Mouse (Mus musculus) liver, embryonic 14.5 days (tissue): ENCODE measurements at regions not wholly inside any gene's neighbourhood (a gene's known extent, or its start where the extent isn't known, plus 50 kb on each side); places are given as distances from the start of the nearest gene placed in this dataset.

Experiments used
- ATAC-seq: fragments of 200-750 bp; cut with Nextera tagmentation; 2 replicates; pipeline ENCODE4 v1.8.0; 2017; ENCODE audit warnings: moderate number of reproducible peaks, mild to moderate bottlenecking, moderate library complexity; ENCODE audit not compliant: insufficient read depth
- DNase-seq, 3 experiments: peaks; one replicate each; pipeline ENCODE4 v3.0.0-alpha.2; 2012 to 2013; ENCODE audit warnings: low read depth in 3 of 3, low spot score in 3 of 3
- H3K27ac ChIP-seq: fragments of 300-500 bp; sonication (generic); 2 replicates; pipeline ENCODE4 v1.5.1; 2014; ENCODE audit warnings: moderate library complexity, mild to moderate bottlenecking, control low read depth, inconsistent platforms
- H3K27me3 ChIP-seq: fragments of 300-500 bp; sonication (generic); 2 replicates; pipeline ENCODE4 v1.6.1; 2014; ENCODE audit warnings: mild to moderate bottlenecking, low read length, moderate library complexity; ENCODE audit not compliant: control insufficient read depth, insufficient read depth
- H3K36me3 ChIP-seq: fragments of 300-500 bp; sonication (generic); replicated peaks from 2 replicates; pipeline ENCODE4 v1.6.1; 2014; ENCODE audit warnings: low read depth; ENCODE audit not compliant: control insufficient read depth, insufficient read depth
- H3K4me1 ChIP-seq, 2 experiments: fragments of 200-500 bp in 1 of 2; fragments of 300-500 bp in 1 of 2; sonication (generic) in 1 of 2; replicated peaks; 2 replicates each; pipeline ENCODE4 v1.6.1; 2012 to 2014; ENCODE audit warnings: antibody characterized with exemption in 1 of 2, inconsistent platforms in 1 of 2, low read length in 1 of 2; ENCODE audit not compliant: control insufficient read depth in 2 of 2, insufficient read depth in 2 of 2
- H3K4me2 ChIP-seq: fragments of 300-500 bp; sonication (generic); 2 replicates; pipeline ENCODE4 v1.6.1; 2014; ENCODE audit warnings: low read depth, mild to moderate bottlenecking, control low read depth, moderate library complexity
- H3K4me3 ChIP-seq, 2 experiments: fragments of 200-500 bp in 1 of 2; fragments of 300-500 bp in 1 of 2; sonication (generic) in 1 of 2; 2 replicates each; pipeline ENCODE4 v1.5.1; 2012 to 2014; ENCODE audit warnings: low read depth in 2 of 2, low read length in 2 of 2, mild to moderate bottlenecking in 2 of 2, control low read depth in 1 of 2, inconsistent platforms in 1 of 2, moderate library complexity in 1 of 2; ENCODE audit not compliant: insufficient read depth in 1 of 2
- H3K9ac ChIP-seq: fragments of 300-500 bp; sonication (generic); replicated peaks from 2 replicates; pipeline ENCODE4 v1.6.1; 2014; ENCODE audit warnings: mild to moderate bottlenecking, control low read depth, moderate library complexity
- H3K9me3 ChIP-seq: fragments of 300-500 bp; sonication (generic); 2 replicates; pipeline ENCODE4 v1.6.1; 2016; ENCODE audit warnings: low read length, mixed read lengths; ENCODE audit not compliant: control insufficient read depth
- CTCF ChIP-seq: IDR thresholded peaks from 2 replicates; pipeline ENCODE4 v1.5.1; 2016; ENCODE audit warnings: antibody characterized with exemption, low read depth, control low read depth
- EP300 ChIP-seq: IDR thresholded peaks from 2 replicates; pipeline ENCODE4 v1.6.1; 2016; ENCODE audit warnings: antibody characterized with exemption, low read depth
- WGBS: fragments of 180-500 bp; shearing (Covaris S2); extraction: QIAGEN DNeasy Blood & Tissue Kit; methylation state at CpG from one replicate; pipeline ENCODE4 v1.1.7; 2014; ENCODE audit not compliant: insufficient replicate concordance; 5-methylcytosine and 5-hydroxymethylcytosine counted together

DNA sequence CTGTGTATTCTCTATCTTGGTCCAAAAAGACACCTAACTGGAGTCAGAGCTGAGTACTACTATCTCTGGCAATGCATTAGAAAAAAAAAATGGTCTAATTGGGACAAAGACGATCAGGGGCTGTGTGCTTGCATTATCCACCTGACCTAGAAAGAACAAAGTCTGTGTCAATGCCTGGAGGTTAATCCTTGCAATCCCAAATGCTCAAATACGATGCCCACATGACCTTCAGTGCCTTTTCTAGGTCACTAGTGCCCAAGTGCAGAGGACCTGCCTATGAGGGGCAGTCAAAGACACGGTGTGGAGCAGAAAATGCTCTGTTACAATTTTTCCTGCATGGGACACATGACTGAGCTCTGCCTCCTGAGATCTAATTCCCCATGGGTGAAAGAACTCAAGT lies 164.0 kb downstream of the Cd83 start:
- Histone ChIP-seq H3K27ac (no peak overlapping the region), H3K9me3 (no peaks in the 10 kb centered on the region), H3K4me3 (no peak overlapping the region), H3K27me3 (no peaks in the 10 kb centered on the region), H3K4me1 (no peaks in the 10 kb centered on the region), H3K36me3 (no peaks in the 10 kb centered on the region), H3K4me2 (no peak overlapping the region), H3K9ac (no peak overlapping the region)
- DNase-seq (no peak), ATAC-seq (no peak)
- TF ChIP-seq CTCF = no peak
- no peak for TF ChIP-seq EP300
- 54% methylated on average over 3 of the region's 3 CpGs for WGBS

DNA sequence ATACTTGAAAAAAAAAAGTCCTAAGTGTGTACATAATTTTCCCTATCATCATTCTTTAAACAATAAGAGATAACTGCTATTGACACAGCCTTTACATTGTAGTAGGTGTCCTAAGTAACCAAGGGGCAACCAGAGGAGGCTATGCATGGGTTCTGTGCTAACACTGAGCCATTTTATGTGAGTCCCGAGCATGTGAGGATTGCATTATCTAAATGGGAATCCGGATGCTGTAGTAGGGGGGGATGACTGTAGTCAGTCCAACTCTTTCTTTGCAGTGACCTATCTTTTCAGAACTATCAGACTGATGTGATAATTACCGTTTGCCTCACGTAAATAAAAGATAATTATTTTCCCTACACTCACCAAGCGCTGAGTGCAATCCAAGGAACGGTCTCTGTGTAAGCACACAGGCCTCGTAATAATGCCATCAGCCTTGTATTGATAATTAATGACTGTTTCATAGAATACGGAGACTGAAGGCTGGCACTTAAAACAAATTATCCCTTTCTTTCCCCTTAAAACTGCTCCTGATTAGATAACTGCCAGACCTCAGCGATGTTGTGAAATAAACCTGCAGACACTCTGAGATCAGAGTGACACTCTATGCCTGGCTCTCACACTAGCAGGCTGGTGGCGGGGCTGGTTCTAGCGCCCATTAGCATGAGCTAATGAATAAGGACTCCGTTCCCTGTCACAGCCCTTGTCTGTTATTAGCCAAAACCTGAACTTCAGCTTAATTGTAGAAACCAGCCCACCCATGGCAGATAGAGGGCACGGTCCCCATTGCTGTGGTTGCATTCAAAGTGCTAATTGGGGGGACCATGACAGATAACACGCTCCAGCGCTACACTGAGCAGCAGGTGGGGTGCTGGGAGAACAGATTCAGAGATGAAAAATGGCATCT lies 165.4 kb downstream of the Cd83 start:
- ATAC-seq = no peak
- Histone ChIP-seq H3K27ac (no peak overlapping the region), H3K36me3 (no peaks in the 10 kb centered on the region), H3K4me3 (no peak overlapping the region), H3K9ac (no peak overlapping the region), H3K9me3 (no peaks in the 10 kb centered on the region), H3K4me1 (0 out of 4 replicates have a peak, but pooled peaks cover 0 to 3% of the 10 kb centered on the region in 2 experiments), H3K4me2 (no peak overlapping the region), H3K27me3 (no peaks in the 10 kb centered on the region)
- no peak for TF ChIP-seq EP300
- no peak for TF ChIP-seq CTCF
- no peak for DNase-seq
- 57% methylated on average over 15 of the region's 15 CpGs for WGBS

DNA sequence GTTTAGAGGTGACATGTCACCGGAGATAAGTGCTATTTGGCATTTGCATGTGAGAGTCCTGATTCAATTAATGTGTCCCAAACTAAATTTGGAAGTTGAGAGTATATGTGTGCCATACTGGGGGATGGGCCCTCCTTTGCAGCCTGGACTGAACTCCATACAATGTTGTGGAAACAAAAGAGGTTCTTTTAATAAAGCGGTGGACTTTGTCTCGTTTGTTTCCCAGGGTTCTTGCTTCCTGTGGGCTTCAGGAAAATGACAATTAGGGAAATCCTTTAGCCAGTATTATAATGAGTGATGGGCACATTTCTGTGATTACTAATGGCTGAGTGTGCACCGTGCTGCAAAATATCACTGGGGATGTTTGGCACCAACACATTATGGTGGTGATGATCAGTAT lies 167.9 kb downstream of the Cd83 start:
- 23% methylated on average over 4 of the region's 4 CpGs for whole genome bisulfite sequencing
- no peak overlapping the region for H3K9ac ChIP-seq
- H3K4me1 ChIP-seq = 0 out of 4 replicates have a peak, but pooled peaks cover 0 to 3% of the 10 kb centered on the region in 2 experiments
- no peak overlapping the region for H3K4me2 ChIP-seq
- TF ChIP-seq EP300 (no peak), CTCF (no peak)
- H3K36me3 ChIP-seq = no peaks in the 10 kb centered on the region
- ATAC-seq (no peak), DNase-seq (no peak)
- no peak overlapping the region for H3K4me3 ChIP-seq
- H3K9me3 ChIP-seq = no peaks in the 10 kb centered on the region
- H3K27ac ChIP-seq = no peak overlapping the region
- no peaks in the 10 kb centered on the region for H3K27me3 ChIP-seq

DNA sequence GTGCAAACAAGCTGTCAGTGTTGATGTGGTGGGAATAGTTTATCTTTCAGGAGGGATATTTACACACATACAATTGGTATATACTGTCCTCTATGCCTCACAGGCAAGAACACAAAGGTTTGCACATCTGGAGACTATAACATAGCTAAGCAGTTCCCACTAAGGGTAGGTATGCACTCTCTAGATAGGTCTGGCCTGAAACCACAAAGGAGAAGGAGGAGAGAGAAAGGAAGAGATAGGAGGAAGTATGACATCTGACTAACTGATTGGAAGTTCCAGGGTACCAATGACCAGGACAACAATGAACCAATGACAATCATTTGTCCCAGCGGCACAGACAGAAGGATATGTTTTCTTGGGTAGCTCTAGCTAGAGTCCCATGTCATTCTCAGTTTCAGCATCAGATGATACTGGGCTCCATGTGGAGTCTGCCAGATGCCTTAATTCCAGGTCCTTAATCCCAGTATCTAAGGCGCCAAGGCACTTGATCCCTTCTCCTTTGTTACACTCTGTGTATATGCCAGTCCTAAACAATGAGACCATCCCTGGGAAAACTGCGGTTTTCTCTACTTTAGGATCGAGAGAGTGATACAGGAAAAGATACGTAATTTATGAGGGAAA lies 168.5 kb downstream of the Cd83 start:
- Histone ChIP-seq H3K9me3 (no peaks in the 10 kb centered on the region), H3K27me3 (no peaks in the 10 kb centered on the region), H3K36me3 (no peaks in the 10 kb centered on the region), H3K4me3 (no peak overlapping the region), H3K4me1 (0 out of 4 replicates have a peak, but pooled peaks cover 0 to 3% of the 10 kb centered on the region in 2 experiments), H3K9ac (no peak overlapping the region), H3K27ac (no peak overlapping the region), H3K4me2 (no peak overlapping the region)
- TF ChIP-seq CTCF = no peak
- no peak for TF ChIP-seq EP300
- 43% methylated on average over 5 of the region's 5 CpGs for WGBS
- DNase-seq (no peak), ATAC-seq (no peak)
